Mouse (Mus musculus): Measurements from ENCODE around the gene Gpr89.

Gpr89 gene

GRCm38 (mm10) chr3:96823701-96824100, 81.4 kb downstream of the Gpr89 start:
- no peak for DNase-seq (ENCODE audit: low read depth, low spot score)

GRCm38 (mm10) chr3:96821581-96821980, 83.6 kb downstream of the Gpr89 start:
- DNase-seq (ENCODE audit: low read depth, low spot score): no peak

DNA sequence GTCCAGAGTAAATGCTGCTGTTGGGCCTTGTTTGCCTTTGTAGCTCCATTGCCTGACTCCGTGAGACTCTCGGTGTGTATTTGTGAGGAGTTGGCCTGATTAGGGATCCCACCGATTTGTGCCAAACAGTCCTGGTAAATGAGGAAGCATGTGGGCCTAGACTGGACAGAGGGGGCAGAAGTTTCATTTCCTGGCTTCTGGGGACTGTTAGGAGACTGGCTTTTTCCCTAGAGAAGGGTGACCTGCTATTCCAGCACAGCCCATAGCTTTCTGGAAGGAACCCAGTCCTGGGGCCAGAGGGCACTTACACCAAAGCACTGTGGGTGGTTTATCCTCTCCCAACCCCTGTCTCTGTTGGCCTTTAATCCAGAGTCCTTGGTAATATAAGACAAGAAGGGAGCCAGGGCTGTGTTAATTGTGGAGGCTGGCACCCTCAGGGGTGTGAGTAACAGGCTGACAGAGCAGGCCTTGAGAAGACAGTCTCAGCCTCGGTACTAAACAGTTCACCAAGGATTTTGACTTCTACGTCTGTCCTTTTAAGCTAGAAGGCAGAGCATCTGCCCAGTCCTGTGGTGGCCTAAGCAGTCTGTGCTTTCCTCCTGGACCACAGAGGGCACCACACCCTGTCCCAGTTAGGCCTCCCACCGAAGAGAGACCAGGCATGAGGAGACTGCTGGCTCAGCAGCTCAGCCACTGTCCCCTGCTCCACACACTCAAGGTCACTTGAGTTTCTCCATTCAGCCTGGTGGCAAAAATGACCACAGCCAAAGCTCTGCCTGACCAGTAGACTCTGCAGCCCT, 84.8 kb downstream of the Gpr89 start:
- DNase-seq (ENCODE audit: low read depth, low spot score): no peak
